Mouse (Mus musculus) heart, embryonic 16.5 days (tissue): ENCODE measurements around the gene Srprb. TPM values are rescaled to one million over a fixed set of nuclear protein-coding genes. Genes with fewer than 3 reads are reported as not detected.
"Not testable (repeated sequence)": the region's sequence is repeated elsewhere in the genome, so short reads cannot be mapped to it uniquely, and the experiment has no call there.

ENCODE experiments used
- ATAC-seq: fragments of 200-750 bp; cut with Nextera tagmentation; replicated peaks from 2 replicates; pipeline ENCODE4 v1.8.0; 2017; ENCODE audit warnings: moderate number of reproducible peaks; ENCODE audit not compliant: insufficient read depth, low FRiP score; ENCODE audit errors: extremely low read depth
- H3K27ac ChIP-seq: fragments of 300-500 bp; sonication (generic); 2 replicates; pipeline ENCODE4 v1.5.1; 2014; ENCODE audit warnings: mild to moderate bottlenecking, low read length, control low read depth, moderate library complexity
- H3K27me3 ChIP-seq: fragments of 300-500 bp; sonication (generic); 2 replicates; pipeline ENCODE4 v1.6.1; 2014; ENCODE audit warnings: low read length, mixed read lengths; ENCODE audit not compliant: control insufficient read depth, insufficient read depth
- H3K36me3 ChIP-seq: fragments of 300-500 bp; sonication (generic); 2 replicates; pipeline ENCODE4 v1.6.1; 2014; ENCODE audit not compliant: control insufficient read depth, insufficient read depth
- H3K4me1 ChIP-seq: fragments of 300-500 bp; sonication (generic); 2 replicates; pipeline ENCODE4 v1.6.1; 2014; ENCODE audit warnings: low read length, mixed read lengths; ENCODE audit not compliant: control insufficient read depth, insufficient read depth
- H3K4me2 ChIP-seq: fragments of 300-500 bp; sonication (generic); 2 replicates; pipeline ENCODE4 v1.6.1; 2014; ENCODE audit warnings: low read depth, mild to moderate bottlenecking, control low read depth, low read length
- H3K4me3 ChIP-seq: fragments of 300-500 bp; sonication (generic); 2 replicates; pipeline ENCODE4 v1.5.1; 2014; ENCODE audit warnings: mild to moderate bottlenecking, control low read depth, low read length
- H3K9ac ChIP-seq: fragments of 300-500 bp; sonication (generic); 2 replicates; pipeline ENCODE4 v1.6.1; 2014; ENCODE audit warnings: low read length, control low read depth
- H3K9me3 ChIP-seq: fragments of 300-500 bp; sonication (generic); replicated peaks from 2 replicates; pipeline ENCODE4 v1.6.1; 2016; ENCODE audit warnings: low read length; ENCODE audit not compliant: control insufficient read depth
- WGBS: fragments of 180-500 bp; shearing (Covaris S2); extraction: QIAGEN DNeasy Blood & Tissue Kit; methylation state at CpG from one replicate; pipeline ENCODE4 v1.1.7; 2014; 5-methylcytosine and 5-hydroxymethylcytosine counted together
- polyA plus RNA-seq: library from polyadenylated mRNA; unstranded; fragments of >200 nt; fragmentation: Nextera tagmentation; extraction: Ambion mirVana; gene quantifications from 2 replicates; pipeline ENCODE4 v1.2.1, GENCODE M21; 2015

The Srprb gene
- polyA plus RNA-seq, 1 experiment from 2014 or later: 42.6 TPM

- WGBS: 82% methylated on average over 7 of the region's 7 CpGs
- H3K9me3 ChIP-seq: not testable (repeated sequence)
Observed at GRCm38 (mm10) chr9:103155158-103155557, 46.8 kb downstream of the Srprb start.

DNA sequence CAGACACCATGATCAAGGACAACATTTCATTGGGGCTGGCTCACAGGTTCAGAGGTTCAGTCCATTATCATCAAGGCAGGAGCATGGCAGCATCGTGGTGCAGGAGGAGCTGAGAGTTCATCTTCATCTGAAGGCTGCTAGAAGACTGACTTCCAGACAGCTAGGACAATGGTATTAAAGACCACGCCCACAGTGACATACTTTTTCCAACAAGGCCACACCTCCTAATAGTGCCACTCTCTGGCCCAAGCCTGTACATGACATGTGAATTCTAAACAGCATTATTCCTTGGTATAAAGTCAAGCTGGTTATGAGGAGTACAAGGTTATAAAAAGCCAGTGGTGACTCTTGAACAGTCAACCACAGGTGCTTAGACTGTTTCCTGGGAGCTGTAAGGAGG lies 47.4 kb downstream of the Srprb start:
- Histone ChIP-seq H3K36me3 (no peaks in the 10 kb centered on the region), H3K27me3 (no peaks in the 10 kb centered on the region), H3K4me1 (no peaks in the 10 kb centered on the region), H3K27ac (no peak overlapping the region), H3K4me2 (no peak overlapping the region), H3K9me3 (no peaks in the 10 kb centered on the region), H3K4me3 (no peak overlapping the region), H3K9ac (no peak overlapping the region)
- no peak for ATAC-seq
- 71% methylated on average over 2 of the region's 2 CpGs for WGBS

More at GRCm38 (mm10) chr9:103155158-103155557, 46.8 kb downstream of the Srprb start:
- H3K27me3 ChIP-seq, H3K27ac ChIP-seq, H3K9ac ChIP-seq, H3K4me2 ChIP-seq, H3K4me1 ChIP-seq, ATAC-seq, H3K36me3 ChIP-seq, H3K4me3 ChIP-seq: not testable (repeated sequence)

GRCm38 (mm10) chr9:103153286-103153685 lies 48.7 kb downstream of the Srprb start:
- 74% methylated on average over 5 of the region's 5 CpGs for WGBS
- H3K36me3 ChIP-seq: no peaks in the 10 kb centered on the region

GRCm38 (mm10) chr9:103149074-103149799 lies 52.7 kb downstream of the Srprb start:
- H3K4me2 ChIP-seq: no peak overlapping the region
- H3K27me3 ChIP-seq: no peaks in the 10 kb centered on the region
- ATAC-seq: no peak
- WGBS: 74% methylated on average over 12 of the region's 12 CpGs
- no peak overlapping the region for H3K4me3 ChIP-seq
- H3K36me3 ChIP-seq: no peaks in the 10 kb centered on the region
- H3K9me3 ChIP-seq: no peaks in the 10 kb centered on the region
- H3K27ac ChIP-seq: no peak overlapping the region
- no peak overlapping the region for H3K9ac ChIP-seq
- H3K4me1 ChIP-seq: peaks cover 3% of the 10 kb centered on the region; the same call in 1 of the 2 replicates

More at GRCm38 (mm10) chr9:103153286-103153685, 48.7 kb downstream of the Srprb start:
- no peaks in the 10 kb centered on the region for H3K9me3 ChIP-seq
- no peak overlapping the region for H3K9ac ChIP-seq
- no peaks in the 10 kb centered on the region for H3K27me3 ChIP-seq
- no peaks in the 10 kb centered on the region for H3K4me1 ChIP-seq
- ATAC-seq: no peak
- H3K4me3 ChIP-seq: no peak overlapping the region
- no peak overlapping the region for H3K27ac ChIP-seq
- H3K4me2 ChIP-seq: no peak overlapping the region

DNA sequence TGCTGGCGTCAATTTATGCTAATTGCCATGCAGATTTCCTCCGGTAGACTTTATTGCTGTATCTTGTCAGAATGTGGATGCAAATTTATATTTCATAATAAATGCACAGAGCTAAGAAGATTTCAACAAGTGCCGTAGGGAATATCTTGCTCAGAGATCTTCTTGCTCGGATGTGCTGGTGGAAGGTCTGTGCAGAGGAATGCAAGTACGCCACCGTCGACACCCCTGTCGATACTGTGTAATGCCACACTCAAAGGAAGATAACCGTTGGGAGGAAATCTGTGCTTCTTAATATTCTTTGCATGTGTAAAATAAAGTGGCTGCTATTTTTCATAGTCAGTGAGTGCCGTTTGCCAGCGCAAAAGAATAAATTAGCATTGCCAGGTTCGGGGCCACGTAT lies 54.8 kb downstream of the Srprb start:
- WGBS: 52% methylated on average over 13 of the region's 13 CpGs
- Histone ChIP-seq H3K4me1 (peaks cover 3% of the 10 kb centered on the region; the same call in 1 of the 2 replicates), H3K27ac (no peak overlapping the region), H3K4me2 (no peak overlapping the region), H3K9me3 (no peaks in the 10 kb centered on the region), H3K36me3 (no peaks in the 10 kb centered on the region), H3K4me3 (no peak overlapping the region), H3K9ac (no peak overlapping the region), H3K27me3 (no peaks in the 10 kb centered on the region)
- ATAC-seq: no peak

GRCm38 (mm10) chr9:103146703-103147102 lies 55.2 kb downstream of the Srprb start:
- H3K9ac ChIP-seq: no peak overlapping the region
- no peaks in the 10 kb centered on the region for H3K27me3 ChIP-seq
- no peak overlapping the region for H3K4me3 ChIP-seq
- peaks cover 3% of the 10 kb centered on the region; the same call in 1 of the 2 replicates for H3K4me1 ChIP-seq
- ATAC-seq: no peak
- H3K9me3 ChIP-seq: no peaks in the 10 kb centered on the region
- H3K36me3 ChIP-seq: no peaks in the 10 kb centered on the region
- 53% methylated on average over 9 of the region's 9 CpGs for WGBS
- no peak overlapping the region for H3K4me2 ChIP-seq
- no peak overlapping the region for H3K27ac ChIP-seq

- 85% methylated on average over 10 of the region's 10 CpGs for WGBS
Observed at GRCm38 (mm10) chr9:103146257-103146656, 55.7 kb downstream of the Srprb start.

GRCm38 (mm10) chr9:103145351-103145750 lies 56.6 kb downstream of the Srprb start:
- WGBS: 63% methylated on average over 5 of the region's 5 CpGs
- Histone ChIP-seq H3K27ac (no peak overlapping the region), H3K9ac (no peak overlapping the region; the same call in 1 of the 2 replicates)

More at GRCm38 (mm10) chr9:103146257-103146656, 55.7 kb downstream of the Srprb start:
- no peak overlapping the region for H3K4me3 ChIP-seq
- H3K9ac ChIP-seq: no peak overlapping the region
- no peaks in the 10 kb centered on the region for H3K9me3 ChIP-seq
- H3K27ac ChIP-seq: no peak overlapping the region
- no peaks in the 10 kb centered on the region for H3K27me3 ChIP-seq
- peaks cover 3% of the 10 kb centered on the region; the same call in 1 of the 2 replicates for H3K4me1 ChIP-seq
- no peaks in the 10 kb centered on the region for H3K36me3 ChIP-seq
- ATAC-seq: no peak
- H3K4me2 ChIP-seq: no peak overlapping the region

DNA sequence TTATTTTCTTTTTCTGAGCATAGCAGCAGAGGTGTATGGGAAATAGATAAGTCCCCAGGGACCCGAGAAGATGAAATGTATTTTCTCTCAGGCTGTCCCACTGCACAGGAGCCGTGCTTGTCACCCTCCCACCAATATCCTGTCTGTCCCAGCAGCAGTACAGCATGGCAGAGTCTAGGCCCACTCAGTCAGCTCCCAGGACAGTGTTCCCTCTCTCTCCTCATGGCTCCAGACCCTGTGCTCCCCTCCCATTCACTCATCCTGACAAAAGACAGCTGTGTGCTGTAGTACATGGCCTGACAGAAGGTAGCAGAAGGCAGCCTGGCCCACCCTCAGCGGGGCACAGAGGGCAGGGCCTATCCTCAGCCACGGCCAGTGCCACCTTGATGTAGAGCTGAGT lies 58.1 kb downstream of the Srprb start:
- Histone ChIP-seq H3K36me3 (no peaks in the 10 kb centered on the region), H3K4me3 (no peak overlapping the region), H3K27me3 (no peaks in the 10 kb centered on the region), H3K27ac (no peak overlapping the region), H3K9me3 (no peaks in the 10 kb centered on the region), H3K4me2 (no peak overlapping the region), H3K4me1 (peaks cover 10% of the 10 kb centered on the region; the same call in 1 of the 2 replicates), H3K9ac (no peak overlapping the region)
- 48% methylated on average over 4 of the region's 4 CpGs for WGBS
- ATAC-seq: no peak

More at GRCm38 (mm10) chr9:103145351-103145750, 56.6 kb downstream of the Srprb start:
- no peak for ATAC-seq
- no peaks in the 10 kb centered on the region for H3K9me3 ChIP-seq
- H3K27me3 ChIP-seq: no peaks in the 10 kb centered on the region
- no peak overlapping the region for H3K4me3 ChIP-seq
- no peak overlapping the region for H3K4me2 ChIP-seq
- peaks cover 8% of the 10 kb centered on the region; the same call in 1 of the 2 replicates for H3K4me1 ChIP-seq
- no peaks in the 10 kb centered on the region for H3K36me3 ChIP-seq
